Mouse (Mus musculus) CH12.LX (cell line): Measurements from ENCODE around the gene Chd9. TPM values are rescaled to one million over a fixed set of nuclear protein-coding genes. Genes with fewer than 3 reads are reported as not detected.

Experiments used
- DNase-seq: peaks from one replicate; pipeline ENCODE4 v3.0.0-alpha.2; 2013; ENCODE audit errors: extremely low read depth
- H3K27ac ChIP-seq: 2 replicates; pipeline ENCODE4 v1.5.1; 2012; ENCODE audit warnings: low read depth, mild to moderate bottlenecking, control low read depth, moderate library complexity; ENCODE audit not compliant: insufficient read depth
- H3K27me3 ChIP-seq: replicated peaks from 2 replicates; pipeline ENCODE3; 2012; ENCODE audit warnings: inconsistent platforms
- H3K36me3 ChIP-seq, 2 experiments: replicated peaks in 1 of 2; 2 replicates each; pipeline versions ENCODE3 to v1.6.1; 2012; ENCODE audit warnings: inconsistent platforms in 1 of 2, low read length in 1 of 2, mild to moderate bottlenecking in 1 of 2, mixed read lengths in 1 of 2, moderate library complexity in 1 of 2; ENCODE audit not compliant: control insufficient read depth in 1 of 2, insufficient read depth in 1 of 2
- H3K4me1 ChIP-seq, 2 experiments: 2 replicates each; pipeline ENCODE4 v1.6.1; 2012; ENCODE audit warnings: inconsistent platforms in 1 of 2, moderate library complexity in 1 of 2; ENCODE audit not compliant: insufficient read depth in 2 of 2, control insufficient read depth in 1 of 2
- H3K4me2 ChIP-seq: 2 replicates; pipeline ENCODE4 v1.6.1; 2012; ENCODE audit warnings: low read depth, mild to moderate bottlenecking, control low read depth; ENCODE audit not compliant: poor library complexity, insufficient read depth, severe bottlenecking
- H3K4me3 ChIP-seq, 3 experiments: fragments of 150-350 bp in 1 of 3; sonication (generic) in 1 of 3; replicated peaks in 1 of 3; 2 replicates each; pipeline versions ENCODE3 to v1.5.1; 2011 to 2012; ENCODE audit warnings: low read depth in 2 of 3, low read length in 2 of 3, mild to moderate bottlenecking in 2 of 3, moderate library complexity in 2 of 3, control low read depth in 1 of 3, improper control_type of control experiment in 1 of 3, inconsistent platforms in 1 of 3, mixed read lengths in 1 of 3; ENCODE audit not compliant: poor library complexity in 1 of 3
- H3K79me2 ChIP-seq: replicated peaks from 2 replicates; pipeline ENCODE4 v1.6.1; 2012; ENCODE audit warnings: mild to moderate bottlenecking, moderate library complexity; ENCODE audit not compliant: control insufficient read depth, poor library complexity, insufficient read depth, severe bottlenecking; ENCODE audit errors: extremely low read depth
- H3K9ac ChIP-seq: 2 replicates; pipeline ENCODE4 v1.6.1; 2012; ENCODE audit warnings: low read depth, mild to moderate bottlenecking, control low read depth, moderate library complexity; ENCODE audit not compliant: insufficient read depth
- H3K9me3 ChIP-seq: replicated peaks from 2 replicates; pipeline ENCODE3; 2012; ENCODE audit warnings: low read length, inconsistent platforms, mixed read lengths
- CHD1 ChIP-seq: IDR thresholded peaks from 2 replicates; pipeline ENCODE4 v1.6.1; 2012; ENCODE audit warnings: low read depth, low read length, improper control_type of control experiment, inconsistent platforms
- CHD2 ChIP-seq: IDR thresholded peaks from 2 replicates; pipeline ENCODE4 v1.6.1; 2011; ENCODE audit warnings: low read length, improper control_type of control experiment
- E2F4 ChIP-seq: IDR thresholded peaks from 2 replicates; pipeline ENCODE4 v1.6.1; 2011; ENCODE audit warnings: low read depth, low read length, improper control_type of control experiment; ENCODE audit not compliant: insufficient replicate concordance
- EP300 ChIP-seq: IDR thresholded peaks from 2 replicates; pipeline ENCODE4 v1.6.1; 2011; ENCODE audit warnings: low read length, improper control_type of control experiment
- HCFC1 ChIP-seq: IDR thresholded peaks from 2 replicates; pipeline ENCODE4 v1.6.1; 2012; ENCODE audit warnings: low read depth, mild to moderate bottlenecking, inconsistent platforms, low read length, improper control_type of control experiment
- IRF4 ChIP-seq: IDR thresholded peaks from 2 replicates; pipeline ENCODE4 v1.6.1; 2014; ENCODE audit warnings: low read depth, mild to moderate bottlenecking, inconsistent platforms, low read length, improper control_type of control experiment
- JUND ChIP-seq: conservative IDR thresholded peaks from 2 replicates; pipeline ENCODE4 v1.6.1; 2011; ENCODE audit warnings: low read depth, low read length, improper control_type of control experiment
- MAFK ChIP-seq: IDR thresholded peaks from 2 replicates; pipeline ENCODE4 v1.6.1; 2011; ENCODE audit warnings: low read length, improper control_type of control experiment; ENCODE audit not compliant: insufficient replicate concordance
- MAZ ChIP-seq: IDR thresholded peaks from 2 replicates; pipeline ENCODE4 v1.6.1; 2012; ENCODE audit warnings: low read depth, mild to moderate bottlenecking, inconsistent platforms, low read length, improper control_type of control experiment, moderate library complexity
- MEF2A ChIP-seq: IDR thresholded peaks from 2 replicates; pipeline ENCODE4 v1.6.1; 2014; ENCODE audit warnings: low read depth, mild to moderate bottlenecking, inconsistent platforms, low read length, improper control_type of control experiment, borderline replicate concordance
- MXI1 ChIP-seq: IDR thresholded peaks from 2 replicates; pipeline ENCODE4 v1.6.1; 2011; ENCODE audit warnings: mild to moderate bottlenecking, low read depth, low read length, improper control_type of control experiment
- MYC ChIP-seq: IDR thresholded peaks from 2 replicates; pipeline ENCODE4 v1.6.1; 2011; ENCODE audit warnings: low read depth, mild to moderate bottlenecking, improper control_type of control experiment, low read length
- POLR2A ChIP-seq: IDR thresholded peaks from 2 replicates; pipeline ENCODE4 v1.6.1; 2011; ENCODE audit warnings: low read depth, mild to moderate bottlenecking, improper control_type of control experiment, low read length
- POLR2AphosphoS2 ChIP-seq: IDR thresholded peaks from 2 replicates; pipeline ENCODE4 v1.6.1; 2011; ENCODE audit warnings: low read depth, low read length, improper control_type of control experiment
- RCOR1 ChIP-seq: conservative IDR thresholded peaks from 2 replicates; pipeline ENCODE4 v1.6.1; 2012; ENCODE audit warnings: low read depth, mild to moderate bottlenecking, inconsistent platforms, low read length, improper control_type of control experiment
- SIN3A ChIP-seq: IDR thresholded peaks from 2 replicates; pipeline ENCODE4 v1.6.1; 2012; ENCODE audit warnings: low read length, improper control_type of control experiment, inconsistent platforms
- TBP ChIP-seq: conservative IDR thresholded peaks from 2 replicates; pipeline ENCODE4 v1.6.1; 2011; ENCODE audit warnings: low read depth, low read length, improper control_type of control experiment
- TCF12 ChIP-seq: IDR thresholded peaks from 2 replicates; pipeline ENCODE4 v1.6.1; 2014; ENCODE audit warnings: low read depth, mild to moderate bottlenecking, inconsistent platforms, low read length, improper control_type of control experiment
- USF2 ChIP-seq: conservative IDR thresholded peaks from 2 replicates; pipeline ENCODE4 v1.6.1; 2011; ENCODE audit warnings: low read depth, low read length, improper control_type of control experiment
- ZKSCAN1 ChIP-seq: IDR thresholded peaks from 2 replicates; pipeline ENCODE4 v1.6.1; 2012; ENCODE audit warnings: low read depth, inconsistent platforms, low read length, improper control_type of control experiment, borderline replicate concordance
- dilution Hi-C: fragments of 300-500 bp; cut with MboI; formaldehyde crosslinking; loops from 2 replicates; pipeline ENCODE4 v1.14.3; 2020; ENCODE audit warnings: low sequenced_read_pairs; ENCODE audit not compliant: extremely low pct_unique_long_range_greater_than_20kb, extremely low pct_ligation_motif_present
- in situ Hi-C: fragments of 300-500 bp; cut with MboI; formaldehyde crosslinking; loops from 3 replicates; pipeline ENCODE4 v1.14.3; 2019; ENCODE audit warnings: low sequenced_read_pairs, low pct_ligation_motif_present, low pct_unique_long_range_greater_than_20kb, mixed read lengths
- polyA plus RNA-seq: library from polyadenylated mRNA; unstranded; fragments of >175 nt; gene quantifications from 2 replicates; pipeline ENCODE4 v1.2.1, GENCODE M21; 2012; ENCODE audit warnings: low read depth; ENCODE audit not compliant: insufficient read length
- total RNA-seq, 2 experiments: library from RNA; depleted of rRNA; stranded (reverse); fragments of 300-350 nt in 1 of 2; fragments of >200 nt in 1 of 2; gene quantifications; 2 replicates each; pipeline ENCODE4 v1.2.3; 2012 to 2014

Chd9 gene
- total and polyA plus RNA-seq, 3 experiments, result 12.7 to 188 (median 15.1) TPM

- TF ChIP-seq POLR2A, result no peak
- TF ChIP-seq CHD2, result 0 out of 2 replicates have a peak, but pooled peaks have one; percentile 18
- Histone ChIP-seq H3K9ac (no peak overlapping the region), H3K27ac (no peak overlapping the region), H3K9me3 (no peaks in the 10 kb centered on the region), H3K4me2 (no peak overlapping the region), H3K4me1 (peaks cover 12 to 36% of the 10 kb centered on the region in 2 experiments; a peak in 3 of 4 replicates), H3K4me3 (no peak overlapping the region), H3K36me3 (peaks cover 0 to 11% of the 10 kb centered on the region in 2 experiments), H3K27me3 (no peaks in the 10 kb centered on the region), H3K79me2 (no peaks in the 10 kb centered on the region)
- dilution Hi-C loops, result no loop called here
- no peak for DNase-seq
- in situ Hi-C loops, result no loop called here
Observed at GRCm38 (mm10) chr8:90881181-90881580, 53.0 kb downstream of the Chd9 start.

GRCm38 (mm10) chr8:90882088-90882691, 54.0 kb downstream of the Chd9 start:
- no peak overlapping the region for H3K4me3 ChIP-seq
- peaks cover 0 to 11% of the 10 kb centered on the region in 2 experiments for H3K36me3 ChIP-seq
- dilution Hi-C loops, result no loop called here
- no peaks in the 10 kb centered on the region for H3K79me2 ChIP-seq
- H3K9me3 ChIP-seq, result no peaks in the 10 kb centered on the region
- in situ Hi-C loops, result no loop called here
- no peak overlapping the region for H3K4me2 ChIP-seq
- H3K9ac ChIP-seq, result no peak overlapping the region
- no peak for DNase-seq
- H3K27me3 ChIP-seq, result no peaks in the 10 kb centered on the region
- no peak for TF ChIP-seq HCFC1
- TF ChIP-seq E2F4, result no peak
- TF ChIP-seq CHD1, result no peak
- TF ChIP-seq IRF4, result no peak
- no peak for TF ChIP-seq MXI1
- no peak for TF ChIP-seq POLR2AphosphoS2
- TF ChIP-seq ZKSCAN1, result no peak
- TF ChIP-seq EP300, result no peak
- TF ChIP-seq RCOR1, result no peak
- TF ChIP-seq MEF2A, result no peak
- no peak for TF ChIP-seq USF2
- no peak for TF ChIP-seq TBP
- TF ChIP-seq JUND, result no peak
- TF ChIP-seq MAFK, result no peak
- no peak for TF ChIP-seq TCF12
- no peak for TF ChIP-seq MYC
- no peak for TF ChIP-seq MAZ
- no peak for TF ChIP-seq CHD2
- no peak for TF ChIP-seq SIN3A
- TF ChIP-seq, all 38 proteins: peak for 0
- peaks cover 9 to 26% of the 10 kb centered on the region in 2 experiments; a peak in 3 of 4 replicates for H3K4me1 ChIP-seq
- H3K27ac ChIP-seq, result no peak overlapping the region
